Mouse (Mus musculus) layer of hippocampus, adult 2 months (tissue): Measurements from ENCODE around the gene Nop2. TPM values are rescaled to one million over a fixed set of nuclear protein-coding genes. Genes with fewer than 3 reads are reported as not detected.

Experiments used
- DNase-seq, 2 experiments: peaks; one replicate each; pipeline ENCODE4 v3.0.0; 2022; ENCODE audit warnings: low spot score in 2 of 2
- H3K27ac ChIP-seq: fragments of 200-600 bp; 2 replicates; pipeline ENCODE4 v1.8.1; 2022
- H3K4me3 ChIP-seq: fragments of 200-600 bp; 2 replicates; pipeline ENCODE4 v1.8.1; 2022; ENCODE audit warnings: mild to moderate bottlenecking
- CTCF ChIP-seq: fragments of 200-600 bp; conservative IDR thresholded peaks from 2 replicates; pipeline ENCODE4 v1.8.1; 2022; ENCODE audit warnings: antibody characterized with exemption, mild to moderate bottlenecking, moderate library complexity
- microRNA-seq, 2 experiments: library from miRNA; unstranded; fragments of <30 nt; microRNA quantifications; one replicate each; pipeline ENCODE4 v1.2.0; 2021
- total RNA-seq, 2 experiments: library from RNA; stranded (reverse); gene quantifications; 2 replicates each; pipeline ENCODE4 v1.2.3; 2021

The Nop2 gene
- total RNA-seq, 2 experiments from 2014 or later: 30.8 to 31.7 TPM

- DNase-seq: no peak
- Histone ChIP-seq H3K4me3 (no peak overlapping the region), H3K27ac (no peak overlapping the region)
- TF ChIP-seq CTCF: no peak
These were observed 40.8 kb downstream of the Nop2 start for GRCm38 (mm10) chr6:125172474-125172873.

DNA sequence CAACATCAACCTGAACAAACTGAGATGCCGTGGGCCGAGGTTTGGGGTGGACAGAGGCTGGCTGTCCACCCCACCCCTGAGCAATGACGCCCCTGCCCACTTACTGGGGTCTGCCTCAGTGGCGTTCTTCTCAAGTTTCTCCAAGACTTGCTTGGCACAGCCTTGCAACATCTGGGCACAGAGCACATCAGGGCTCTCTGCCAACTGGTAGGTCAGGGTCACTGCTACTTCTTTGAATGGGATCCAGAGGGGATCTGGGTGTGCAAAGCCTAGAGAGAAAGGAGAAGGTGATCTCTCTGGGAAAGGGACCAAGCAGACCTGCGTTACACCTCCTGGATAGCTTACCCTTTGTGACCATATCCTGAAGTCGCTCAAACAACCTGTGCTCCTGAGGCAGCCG, 41.5 kb downstream of the Nop2 start:
- no peak overlapping the region for H3K27ac ChIP-seq
- H3K4me3 ChIP-seq: no peak overlapping the region
- no peak for TF ChIP-seq CTCF
- DNase-seq: no peak

DNA sequence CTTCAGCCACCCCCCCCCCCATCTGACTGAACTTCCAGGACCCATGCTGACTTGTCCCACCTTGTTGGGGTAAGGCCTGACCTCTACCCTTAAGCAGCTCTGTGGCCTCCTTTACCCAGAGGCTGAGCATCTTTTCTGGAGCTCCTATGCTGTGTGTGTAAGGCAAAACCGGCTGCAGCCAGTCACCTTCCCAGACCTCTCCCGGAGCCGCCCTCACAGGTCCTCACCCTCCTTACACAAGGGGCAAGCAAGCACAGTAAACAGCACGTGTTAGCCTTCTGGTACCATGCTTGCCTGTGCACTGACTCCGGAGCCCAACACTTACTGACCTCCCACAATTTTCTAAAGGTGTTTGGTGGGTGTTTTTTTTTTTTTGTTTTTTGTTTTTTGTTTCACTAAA, 43.8 kb downstream of the Nop2 start:
- DNase-seq: no peak
- Histone ChIP-seq H3K4me3 (no peak overlapping the region), H3K27ac (no peak overlapping the region)
- TF ChIP-seq CTCF: no peak

DNA sequence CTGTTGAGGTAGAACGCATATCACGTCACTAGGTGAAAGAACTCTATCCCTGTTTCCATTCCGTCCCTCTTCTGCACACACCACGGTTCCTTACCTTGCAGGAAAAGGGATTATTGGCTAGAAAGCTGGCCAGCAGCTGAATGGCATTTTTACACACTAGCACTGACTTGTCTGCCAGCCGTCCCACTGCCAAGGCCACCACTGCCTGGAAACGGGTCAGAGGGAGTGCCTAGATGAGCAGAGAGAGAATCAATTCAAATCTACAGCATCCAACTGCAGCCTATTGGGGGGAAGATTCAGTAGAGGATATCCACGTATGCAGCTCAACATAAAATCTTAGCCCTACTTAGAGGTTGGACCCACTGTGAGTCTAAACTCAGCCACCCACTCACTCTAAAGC, 47.9 kb downstream of the Nop2 start:
- no peak for TF ChIP-seq CTCF
- Histone ChIP-seq H3K4me3 (no peak overlapping the region), H3K27ac (no peak overlapping the region)
- DNase-seq: no peak

- TF ChIP-seq CTCF: no peak
- peak overlapping the region; percentile 53; the same call in 1 of the 2 replicates for H3K27ac ChIP-seq
- no peak for DNase-seq
- H3K4me3 ChIP-seq: no peak overlapping the region
These were observed 50.4 kb downstream of the Nop2 start for GRCm38 (mm10) chr6:125182133-125182532.

DNA sequence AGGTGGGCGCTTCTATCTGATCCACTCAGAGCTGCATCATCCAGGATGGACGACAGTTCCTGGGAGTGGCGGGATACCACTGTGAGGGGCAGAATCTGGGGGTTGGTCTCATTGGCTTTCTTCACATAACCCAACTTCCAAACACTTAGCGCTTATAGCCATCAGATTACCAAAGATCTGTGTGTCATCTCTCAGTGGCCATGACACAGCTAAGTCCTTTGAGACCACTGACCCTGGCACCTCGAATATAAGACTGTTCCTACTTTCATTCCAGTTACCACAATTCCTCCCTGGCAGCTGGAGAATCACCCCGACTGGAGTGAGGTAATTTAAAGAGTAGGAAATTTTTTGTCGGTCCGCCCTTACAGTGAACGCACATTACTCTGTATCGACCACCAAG, 54.5 kb downstream of the Nop2 start:
- DNase-seq: no peak
- TF ChIP-seq CTCF: no peak
- Histone ChIP-seq H3K27ac (no peak overlapping the region), H3K4me3 (no peak overlapping the region)

DNA sequence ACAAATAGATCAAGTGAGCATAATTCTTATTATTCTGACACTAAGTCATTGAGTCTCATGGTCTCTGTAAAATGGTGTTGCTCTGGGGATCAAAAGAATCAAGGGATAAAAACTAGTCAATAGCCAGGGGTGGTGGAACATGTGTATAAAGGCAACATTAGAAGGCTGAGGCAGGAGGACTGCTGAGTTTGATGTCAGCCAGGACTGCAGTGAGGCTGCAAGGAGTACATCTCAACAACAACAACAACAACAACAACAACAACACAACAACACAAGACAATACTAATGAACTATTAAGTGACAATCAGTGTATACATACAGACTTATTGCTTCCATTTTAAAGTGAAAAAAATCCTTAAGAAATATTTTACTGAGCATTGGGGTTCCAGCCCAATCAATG, 59.1 kb downstream of the Nop2 start:
- Histone ChIP-seq H3K4me3 (peak overlapping the region; percentile 98), H3K27ac (peak overlapping the region; percentile 98)
- no peak for DNase-seq
- TF ChIP-seq CTCF: no peak

GRCm38 (mm10) chr6:125191332-125192015, 59.8 kb downstream of the Nop2 start, which contains the start of the genes Ncapd2 and Mrpl51:
TSS of gene Ncapd2 (minus strand) at chr6:125191701.
TSS of gene Mrpl51 (plus strand) at chr6:125191801.
- peak within 1 kb of the TSS; percentile 98 for H3K4me3 ChIP-seq
- DNase-seq: peak; percentile 97 to 98
- H3K27ac ChIP-seq: peak within 1 kb of the TSS; percentile 98
- TF ChIP-seq CTCF: peak; percentile 55

DNA sequence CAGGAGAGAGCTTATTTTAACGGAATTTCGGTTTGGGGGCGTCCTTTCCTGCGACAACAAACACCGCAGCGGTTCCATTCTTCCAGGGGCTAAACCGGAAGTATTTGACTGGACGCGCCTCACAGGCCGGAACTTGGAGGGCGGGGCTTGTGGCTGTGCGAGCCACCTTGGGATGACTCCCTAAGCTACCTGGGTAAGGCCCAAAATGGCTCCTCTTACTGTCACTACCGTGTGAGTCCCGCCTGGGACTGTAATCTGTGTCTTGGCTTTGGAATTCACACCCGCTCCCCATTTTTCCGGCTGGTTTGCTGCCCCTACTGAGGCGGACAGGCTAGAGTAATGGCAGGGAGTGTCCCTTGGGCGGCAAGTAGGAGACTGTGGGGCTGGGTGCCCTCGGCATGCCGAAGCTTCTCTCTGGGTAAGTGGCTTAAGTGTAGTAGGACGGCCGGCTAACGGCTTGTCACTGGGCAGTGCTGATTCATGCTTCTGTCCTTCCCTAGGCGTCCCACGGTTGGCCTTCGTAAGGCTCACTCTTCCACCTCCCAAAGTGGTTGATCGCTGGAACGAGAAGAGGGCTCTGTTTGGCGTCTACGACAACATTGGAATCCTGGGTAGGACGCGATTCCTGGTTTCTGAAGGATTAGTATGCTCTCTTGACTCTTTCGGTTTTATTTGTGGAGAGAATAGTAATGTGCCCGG, 60.5 kb downstream of the Nop2 start:
- H3K27ac ChIP-seq: peak overlapping the region; percentile 98
- no peak for TF ChIP-seq CTCF
- peak overlapping the region; percentile 98 for H3K4me3 ChIP-seq
- peak; percentile 86 to 92 for DNase-seq

- Histone ChIP-seq H3K27ac (peak overlapping the region; percentile 98), H3K4me3 (peak overlapping the region; percentile 98)
- no peak for DNase-seq
- TF ChIP-seq CTCF: no peak
These were observed 61.1 kb downstream of the Nop2 start for GRCm38 (mm10) chr6:125192841-125193240.

DNA sequence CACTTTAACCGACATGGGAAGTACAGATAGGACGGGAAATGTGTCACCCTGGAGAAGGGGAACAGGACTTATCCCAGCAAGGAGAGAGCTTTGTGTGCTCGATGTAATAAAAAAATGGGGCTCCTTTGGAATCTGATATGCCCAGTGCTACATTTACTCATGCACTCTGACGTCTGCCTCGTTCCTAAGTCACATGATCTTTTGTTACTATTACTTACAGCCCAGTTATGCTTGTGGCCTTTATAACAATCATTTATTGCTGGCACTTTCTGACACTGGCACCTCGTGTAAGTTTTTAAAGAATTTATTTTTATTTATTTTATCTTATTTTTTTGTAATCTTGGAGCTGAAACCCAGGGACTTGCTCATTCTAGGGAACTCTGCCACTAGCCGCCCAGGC, 61.7 kb downstream of the Nop2 start:
- TF ChIP-seq CTCF: no peak
- Histone ChIP-seq H3K4me3 (no peak overlapping the region), H3K27ac (no peak overlapping the region)
- DNase-seq: no peak

Small RNA genes within 50 kb of the gene (microRNA-seq; reads per million reads assigned to microRNA genes)
- gene Mir7045: 1.3 to 1.7 reads per million in 2 experiments

Other genes starting within 250 kb of the Nop2 start
- under 1 TPM; 0.18 to 0.47 TPM for gene Cd4, start 243.7 kb upstream of the Nop2 start, total RNA-seq
- gene Lag3, start 220.2 kb upstream of the Nop2 start, total RNA-seq: 1 to 10 TPM; 1.3 to 1.7 TPM
- gene Ptms, start 211.8 kb upstream of the Nop2 start, total RNA-seq: 1,000 to 10,000 TPM in 1 of 2 experiments, 100 to 1,000 TPM in 1; 991 to 1,057 TPM
- 100 to 1,000 TPM; 627 to 642 TPM for gene Mlf2, start 200.5 kb upstream of the Nop2 start, total RNA-seq
- gene Cops7a, start 166.4 kb upstream of the Nop2 start, total RNA-seq: 100 to 1,000 TPM; 136 to 151 TPM
- 100 to 1,000 TPM; 163 to 181 TPM for gene Pianp, start 135.2 kb upstream of the Nop2 start, total RNA-seq
- 10 to 100 TPM; 50.0 to 50.9 TPM for gene Zfp384, start 122.8 kb upstream of the Nop2 start, total RNA-seq
- gene Ing4, start 92.1 kb upstream of the Nop2 start, total RNA-seq: 10 to 100 TPM; 60.1 to 63.2 TPM
- 10 to 100 TPM; 15.9 to 19.2 TPM for gene Acrbp, start 82.2 kb upstream of the Nop2 start, total RNA-seq
- gene Lpar5, start 64.0 kb upstream of the Nop2 start, total RNA-seq: 1 to 10 TPM in 1 of 2 experiments, under 1 TPM in 1; 0.61 to 1.1 TPM
- 100 to 1,000 TPM; 176 to 185 TPM for gene Chd4, start 35.9 kb upstream of the Nop2 start, total RNA-seq
- gene Iffo1, start 13.3 kb downstream of the Nop2 start, total RNA-seq: 10 to 100 TPM; 69.9 to 71.9 TPM
- gene Gapdh, start 34.6 kb downstream of the Nop2 start, total RNA-seq: 1,000 to 10,000 TPM; 2,438 to 2,531 TPM
- 10 to 100 TPM; 24.3 to 28.5 TPM for gene Ncapd2, start 59.8 kb downstream of the Nop2 start, total RNA-seq
- 10 to 100 TPM; 70.8 to 75.3 TPM for gene Mrpl51, start 59.9 kb downstream of the Nop2 start, total RNA-seq
- 10 to 100 TPM; 83.5 to 83.6 TPM for gene Vamp1, start 83.6 kb downstream of the Nop2 start, total RNA-seq
- gene Tapbpl, start 100.0 kb downstream of the Nop2 start, total RNA-seq: 1 to 10 TPM; 3.2 to 4.2 TPM
- gene Cd27, start 105.1 kb downstream of the Nop2 start, total RNA-seq: not detected
- gene Tuba3a, start 154.1 kb downstream of the Nop2 start, total RNA-seq: not detected
- 1 to 10 TPM; 6.6 to 9.8 TPM for gene Ltbr, start 182.0 kb downstream of the Nop2 start, total RNA-seq
- 1 to 10 TPM; 4.3 to 5.2 TPM for gene Scnn1a, start 188.8 kb downstream of the Nop2 start, total RNA-seq
- gene Tnfrsf1a, start 217.5 kb downstream of the Nop2 start, total RNA-seq: 10 to 100 TPM; 12.0 to 12.1 TPM
- gene Plekhg6, start 248.9 kb downstream of the Nop2 start, total RNA-seq: under 1 TPM in 1 of 2 experiments, not detected in 1; 0.17 TPM